Mouse (Mus musculus): ENCODE measurements around the gene Wbp2. TPM values are rescaled to one million over a fixed set of nuclear protein-coding genes. Genes with fewer than 3 reads are reported as not detected.
A peak's percentile ranks its signal among the peaks of the same experiment; 100 is the strongest.
"Not testable (repeated sequence)": the region's sequence is repeated elsewhere in the genome, so short reads cannot be mapped to it uniquely, and the experiment has no call there.

Wbp2 gene
- total RNA-seq (2021): 100 to 1,000 TPM; 107 TPM

DNA sequence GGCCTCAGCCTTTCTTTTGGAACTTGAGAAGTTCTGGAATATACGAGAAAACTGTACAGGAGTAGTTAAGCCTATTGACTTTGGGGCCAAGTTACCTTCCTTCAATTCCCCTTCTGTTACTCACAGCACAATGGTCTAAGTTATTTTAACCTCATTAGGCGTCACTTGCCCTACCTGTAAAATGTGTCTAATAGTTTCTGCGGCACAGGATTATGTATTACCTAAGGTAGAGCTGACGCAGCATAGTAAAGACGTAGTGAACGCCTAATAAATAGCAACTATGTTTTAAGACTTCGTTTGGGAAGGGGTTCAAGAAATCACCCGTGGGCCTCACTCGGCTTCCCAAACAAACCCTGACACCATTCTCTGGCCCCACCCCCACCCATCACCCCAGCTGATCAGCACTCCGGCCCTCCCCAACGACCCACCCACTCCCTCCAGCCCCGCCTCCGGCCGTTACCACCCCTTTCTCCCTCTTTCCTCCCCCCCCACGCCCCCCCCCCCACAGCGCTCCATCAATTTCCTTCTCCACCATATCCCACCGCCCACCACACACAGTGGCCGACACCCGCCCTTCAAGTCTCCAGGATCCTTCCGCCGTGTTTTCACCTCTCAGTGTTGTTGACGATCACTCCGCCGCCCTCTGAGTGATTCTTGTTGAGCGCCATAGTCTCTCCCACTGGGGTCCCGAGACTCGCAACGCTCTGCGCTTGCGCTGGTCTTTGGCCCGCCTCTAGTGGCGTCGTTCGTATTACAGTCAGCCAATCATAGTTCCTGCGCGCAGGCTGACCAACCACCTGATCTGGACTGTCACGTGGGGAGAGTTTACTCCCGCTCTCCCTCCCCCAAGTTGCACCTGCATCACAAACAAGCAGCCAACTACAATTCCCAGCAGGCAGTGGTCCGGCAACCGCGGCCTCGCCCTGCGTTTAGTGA is at the start of gene Wbp2:
TSS of gene Wbp2 (minus strand) at position 738 of the 936 bp plus-strand sequence.
- DNase-seq: peak; percentile 98

DNA sequence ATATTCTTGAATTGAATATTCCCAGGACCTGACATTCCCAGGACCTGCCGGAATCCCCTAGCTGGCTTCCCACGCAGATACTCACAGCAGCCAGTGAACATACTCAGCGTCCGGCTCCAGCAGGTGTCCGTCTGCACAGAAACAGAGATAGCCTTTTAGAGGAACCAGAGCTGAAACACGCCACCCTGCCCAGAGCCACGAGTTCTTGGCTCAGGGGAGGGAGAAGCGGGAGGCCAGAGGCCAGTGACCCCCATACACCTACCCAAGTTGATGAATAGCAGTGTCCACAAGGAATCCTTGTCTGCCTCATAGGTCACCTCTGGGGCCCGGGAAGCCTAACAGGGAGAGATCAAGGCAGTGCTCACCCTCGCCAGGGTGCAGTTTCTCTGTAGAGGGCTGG is 47.4 kb upstream of the Wbp2 start:
- no peak for DNase-seq

DNA sequence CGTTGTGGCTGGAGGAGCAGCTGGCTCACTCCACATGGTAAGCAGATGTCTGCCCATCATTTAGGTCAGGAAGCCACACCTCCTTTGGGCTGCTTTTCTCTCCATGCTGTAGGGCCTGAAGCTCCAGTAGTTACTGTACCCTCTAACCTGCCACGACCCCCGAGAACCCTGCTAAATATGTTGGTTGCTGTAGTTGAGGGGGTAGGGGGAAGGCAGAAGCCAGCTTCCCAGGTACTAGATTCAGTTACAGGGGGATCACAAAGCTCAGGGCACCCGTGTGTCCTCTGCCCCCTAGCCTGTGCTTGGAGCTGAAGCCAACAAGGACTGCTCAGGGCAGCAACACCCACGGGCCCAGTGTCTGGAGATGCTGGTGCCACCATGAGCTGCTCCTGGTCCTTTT is 46.7 kb upstream of the Wbp2 start:
- DNase-seq: no peak

DNA sequence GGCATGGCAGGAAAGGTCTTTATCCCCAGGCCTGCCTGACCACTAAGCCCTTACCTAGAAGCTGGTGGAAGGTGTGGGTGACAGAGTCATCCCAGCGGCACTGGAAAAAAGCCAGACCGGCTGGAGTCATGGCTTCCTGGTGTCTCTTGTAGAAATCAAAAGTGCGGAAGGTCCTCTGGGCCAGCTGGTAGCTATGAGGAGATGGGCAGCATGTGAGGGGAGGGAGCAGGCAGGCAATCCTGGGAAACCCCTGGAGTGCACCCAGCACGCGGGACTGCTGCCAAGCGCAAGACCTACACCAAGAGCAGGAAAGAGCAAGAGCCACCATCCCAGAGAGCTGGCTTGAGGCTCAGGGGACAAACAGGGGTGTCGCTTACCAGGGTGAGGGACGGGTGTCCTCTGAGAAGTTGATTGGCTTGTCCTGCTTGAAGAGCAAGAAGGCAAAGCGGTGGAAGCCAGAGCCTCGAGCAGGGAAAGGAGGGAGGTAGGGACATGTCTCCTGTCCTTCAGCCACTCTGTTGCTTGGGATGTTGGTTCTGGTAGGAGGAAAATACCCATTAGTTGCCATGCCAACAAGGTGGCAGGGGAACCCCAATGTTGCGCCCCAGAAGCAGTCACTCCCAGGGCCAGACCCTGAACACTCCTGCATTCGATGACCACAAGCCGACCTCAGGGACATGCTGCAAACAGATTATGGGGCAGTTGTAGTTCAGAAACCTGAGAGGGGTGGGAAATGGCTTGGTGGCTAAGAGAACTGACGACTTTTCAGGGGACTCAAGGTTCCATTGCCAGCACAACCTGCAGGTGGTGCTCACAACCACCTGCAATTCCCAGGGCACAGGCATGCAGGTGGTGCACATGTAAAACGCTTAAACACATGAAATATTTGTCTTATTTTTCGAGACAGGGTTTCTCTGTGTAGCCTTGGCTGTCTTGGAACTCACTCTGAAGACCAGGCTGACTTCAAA is 45.9 kb upstream of the Wbp2 start:
- peak; percentile 48 for DNase-seq

DNA sequence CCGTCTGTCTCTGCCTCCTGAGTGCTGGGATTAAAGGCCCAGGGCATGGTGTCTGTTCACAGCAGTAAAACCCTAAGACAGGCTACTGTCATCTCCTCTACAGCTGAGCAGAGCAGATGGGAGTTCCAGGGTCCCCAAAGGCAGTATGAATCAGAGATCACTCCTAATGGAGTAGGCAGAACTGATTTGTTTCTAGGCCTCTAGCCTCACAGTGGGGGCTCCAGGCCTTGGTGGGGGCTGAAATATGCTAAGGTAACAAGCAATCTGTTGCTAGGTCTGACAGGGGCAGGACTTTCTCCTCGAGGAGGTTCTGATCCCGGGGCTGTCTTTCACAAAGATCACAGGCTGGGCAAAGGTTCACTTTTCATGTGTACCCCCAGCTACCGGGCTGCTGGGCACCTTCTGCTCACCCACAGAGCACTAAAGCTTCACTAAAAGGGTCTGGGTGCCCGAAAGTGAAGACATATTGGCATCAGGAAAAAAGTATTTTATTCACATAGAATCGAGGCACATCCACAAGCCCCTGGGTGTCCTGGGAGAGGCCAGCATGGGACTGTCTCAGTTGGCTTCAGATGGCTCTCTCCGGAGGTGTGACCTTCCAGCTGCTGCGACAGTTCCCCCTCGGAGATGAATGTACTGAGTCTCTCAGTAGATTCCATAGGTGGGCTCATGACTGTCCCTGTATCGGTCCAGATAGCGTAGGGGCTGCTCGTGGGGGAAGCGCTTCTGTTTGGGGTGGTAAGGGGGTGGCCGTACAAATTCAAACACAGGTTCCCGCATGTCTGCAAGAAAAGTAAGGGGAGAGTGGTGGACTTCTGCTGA is 44.8 kb upstream of the Wbp2 start:
- no peak for DNase-seq

DNA sequence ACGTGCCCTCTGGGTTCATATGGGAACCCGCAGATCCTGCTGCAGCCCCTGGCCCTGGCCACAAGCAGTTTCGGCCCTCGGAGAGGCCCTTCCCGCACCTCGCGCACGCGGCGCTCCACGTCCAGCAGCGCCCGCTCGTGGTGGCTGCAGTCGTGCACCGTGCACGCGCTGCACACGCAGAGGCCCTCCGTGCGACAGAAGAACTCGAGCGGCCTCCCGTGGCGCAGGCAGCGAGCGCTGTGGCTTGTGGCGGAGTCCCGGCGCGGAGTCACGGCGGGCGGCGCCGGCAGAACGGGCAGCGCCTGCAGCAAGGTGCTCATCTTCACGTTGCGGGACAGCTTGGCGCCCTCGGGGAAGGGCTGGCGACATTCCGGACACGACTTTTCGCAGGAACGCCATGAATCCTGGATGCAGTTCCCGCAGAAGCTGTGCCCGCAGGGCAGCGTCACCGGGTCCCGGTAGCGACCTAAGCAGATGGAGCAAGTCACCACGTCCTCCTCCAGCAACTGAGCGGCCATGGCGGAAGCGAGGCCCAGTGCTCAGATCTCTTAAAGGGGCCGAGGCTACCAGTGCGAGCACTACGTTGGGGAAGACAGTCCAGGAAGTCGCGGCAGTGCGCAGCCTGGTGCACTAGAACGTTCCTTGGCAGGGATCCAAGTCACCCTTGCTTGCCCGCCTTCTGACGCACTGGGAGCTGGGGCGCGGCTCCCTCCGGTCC is 43.9 kb upstream of the Wbp2 start, which contains the start of gene Trim65:
TSS of gene Trim65 (minus strand) at position 641 of the 718 bp plus-strand sequence.
- DNase-seq: peak; percentile 94

DNA sequence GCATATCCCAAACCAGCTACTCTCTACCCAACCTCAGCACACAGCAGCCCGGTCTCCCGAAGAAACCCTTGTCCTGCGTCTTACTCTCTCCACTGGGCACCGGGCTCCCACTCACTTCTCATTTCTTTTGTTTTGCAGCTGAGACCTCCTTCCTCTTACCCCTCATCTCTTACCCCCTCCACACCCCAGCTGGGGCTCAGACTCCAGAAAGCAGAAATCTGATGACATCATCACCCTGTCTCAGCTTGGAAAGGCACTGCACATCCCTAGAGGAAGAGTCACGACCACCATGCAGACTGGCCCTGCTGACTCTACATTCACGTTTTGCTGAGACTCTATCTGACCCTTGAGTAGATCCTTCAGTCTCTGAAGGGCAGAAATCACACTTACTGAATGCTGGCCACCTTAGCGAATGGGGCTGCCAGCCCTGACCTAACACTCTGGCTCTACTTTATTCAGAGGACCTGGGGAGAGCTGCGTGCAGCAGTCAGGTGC is 43.2 kb upstream of the Wbp2 start:
- no peak for DNase-seq

DNA sequence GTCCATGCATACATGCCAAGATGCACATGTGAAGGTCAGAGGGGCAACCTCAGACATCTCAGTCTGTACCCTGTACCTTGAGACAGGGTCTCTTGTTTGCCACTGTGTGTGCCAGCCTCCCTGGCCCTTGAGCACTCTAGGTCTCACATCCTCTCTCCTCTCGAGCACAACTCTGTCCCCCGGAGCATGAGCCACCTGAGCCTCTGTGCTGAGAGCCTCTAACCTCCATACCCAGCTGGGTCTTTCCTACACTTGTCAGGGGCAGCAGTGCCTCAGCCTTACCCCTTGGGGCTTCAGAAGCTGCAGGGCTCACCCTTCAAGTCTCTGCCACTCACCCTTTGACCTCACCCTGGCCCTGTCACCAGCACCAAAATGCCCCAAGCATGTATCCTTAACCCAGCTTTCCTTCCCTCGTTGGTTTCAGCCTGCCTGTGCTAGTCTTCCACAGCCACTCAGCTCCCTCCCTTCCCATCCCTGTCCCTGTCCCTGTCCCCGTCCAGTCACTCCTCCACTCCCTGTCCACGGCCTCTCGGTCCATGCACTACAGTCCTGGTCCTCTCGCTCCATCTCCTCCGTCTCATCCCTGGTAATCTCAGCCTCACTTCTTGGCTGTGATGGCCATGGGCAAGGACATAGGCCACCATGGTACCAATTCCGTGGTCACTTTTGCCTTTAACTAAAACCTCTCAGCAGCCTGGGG is 42.4 kb upstream of the Wbp2 start:
- no peak for DNase-seq

DNA sequence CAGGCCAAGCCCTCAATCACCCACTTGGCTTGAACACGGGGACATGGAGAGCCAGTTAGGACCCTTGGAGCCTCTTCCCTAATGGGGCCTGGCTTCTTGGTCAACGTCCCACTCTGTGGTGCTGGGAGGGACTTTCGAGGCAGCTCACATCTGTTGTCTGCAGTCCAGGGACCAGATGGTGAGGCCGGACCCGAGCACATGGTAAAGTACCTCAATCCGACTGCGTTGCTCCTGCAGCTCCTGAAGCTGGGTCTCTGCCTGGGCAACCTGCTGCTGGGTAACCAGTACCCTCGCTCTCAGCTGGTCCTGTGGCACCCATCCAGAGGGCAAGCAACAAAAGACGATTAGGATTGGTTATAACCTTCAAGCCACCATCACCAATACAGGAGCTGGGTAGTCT is 41.2 kb upstream of the Wbp2 start:
- DNase-seq: peak; percentile 36

DNA sequence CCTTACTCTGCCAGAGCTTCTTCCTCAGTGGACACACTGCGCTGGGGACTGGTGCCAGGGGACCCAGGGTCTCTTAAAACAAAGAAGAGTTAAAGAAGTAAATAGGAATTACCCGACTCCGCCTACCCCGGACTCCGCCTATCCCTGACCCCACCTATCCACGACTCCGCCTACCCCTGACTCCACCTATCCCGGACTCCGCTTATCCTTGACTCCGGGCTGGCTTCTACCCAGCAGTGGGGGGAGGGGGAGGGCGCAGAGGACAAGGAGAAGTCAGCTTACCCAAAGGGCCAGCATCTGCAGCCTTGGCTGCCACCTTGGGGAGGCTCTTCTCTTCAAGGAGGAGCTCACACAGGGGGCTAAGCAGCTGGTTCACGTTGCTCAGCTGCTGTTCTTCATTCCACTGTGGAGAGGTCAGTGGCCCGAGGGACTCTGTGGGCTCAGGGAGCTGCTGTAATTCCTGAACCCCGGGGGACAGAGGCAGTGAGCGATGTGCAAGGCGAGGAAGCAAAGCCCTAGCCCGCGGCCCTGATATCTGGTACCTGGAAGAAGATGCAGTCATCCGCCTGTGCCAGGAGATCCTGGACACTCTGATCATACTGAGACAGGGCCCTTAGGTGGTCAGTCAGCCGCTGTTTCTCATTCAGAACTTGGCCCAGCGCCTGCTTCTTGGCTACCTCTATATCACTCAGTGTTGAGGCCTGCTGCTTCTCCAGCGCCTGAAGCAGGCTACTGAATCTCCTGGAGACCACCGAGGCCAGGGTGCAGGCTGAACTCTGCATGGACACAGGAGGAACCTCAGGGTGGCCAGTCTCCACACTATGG is 40.6 kb upstream of the Wbp2 start, which contains the start of gene Trim47:
TSS of gene Trim47 (minus strand) at position 55 of the 825 bp plus-strand sequence.
- peak; percentile 91 for DNase-seq

DNA sequence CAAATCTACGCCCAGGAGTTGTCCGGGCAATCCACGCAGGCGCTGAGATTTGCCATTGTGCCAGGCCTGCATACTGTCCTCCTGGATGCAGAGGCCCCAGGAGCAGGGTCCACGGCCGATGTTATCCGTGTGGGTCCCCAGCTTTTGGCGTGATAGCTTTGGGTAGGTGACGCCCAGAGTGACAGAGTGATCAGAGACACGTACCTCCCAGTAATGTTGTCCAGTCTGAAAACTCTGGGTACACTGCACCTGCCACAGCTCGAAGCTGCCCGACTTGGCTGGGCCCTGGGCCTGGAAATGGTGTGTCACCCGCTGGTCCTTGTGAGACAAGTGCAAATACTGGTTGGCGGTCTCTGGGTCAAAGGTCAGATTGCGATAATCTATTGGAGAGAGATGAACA is 39.5 kb upstream of the Wbp2 start:
- no peak for DNase-seq

DNA sequence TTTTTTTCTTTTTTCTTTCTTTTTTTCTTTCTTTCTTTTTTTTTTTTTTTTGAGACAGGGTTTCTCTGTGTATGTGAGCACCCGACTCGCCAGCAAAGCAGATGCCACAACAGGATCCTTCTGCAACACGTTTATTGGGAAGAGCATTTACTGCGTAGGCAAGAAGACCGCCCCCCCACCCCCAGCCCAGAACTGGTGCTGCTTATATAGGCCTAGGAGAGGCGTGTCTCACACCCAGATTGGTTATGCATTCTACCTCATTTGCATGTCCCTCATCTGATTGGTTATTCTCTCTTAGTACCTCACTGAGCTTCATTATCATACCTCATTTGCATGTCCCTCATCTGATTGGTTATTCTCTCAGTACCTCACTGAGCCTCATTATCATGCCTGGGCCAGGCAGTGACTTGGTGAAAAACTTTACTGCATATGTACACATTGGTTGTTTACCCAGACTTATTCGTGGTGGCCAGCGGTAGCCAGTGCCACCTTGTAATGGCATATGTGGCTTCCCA is 35.0 kb upstream of the Wbp2 start:
- DNase-seq: not testable (repeated sequence)

DNA sequence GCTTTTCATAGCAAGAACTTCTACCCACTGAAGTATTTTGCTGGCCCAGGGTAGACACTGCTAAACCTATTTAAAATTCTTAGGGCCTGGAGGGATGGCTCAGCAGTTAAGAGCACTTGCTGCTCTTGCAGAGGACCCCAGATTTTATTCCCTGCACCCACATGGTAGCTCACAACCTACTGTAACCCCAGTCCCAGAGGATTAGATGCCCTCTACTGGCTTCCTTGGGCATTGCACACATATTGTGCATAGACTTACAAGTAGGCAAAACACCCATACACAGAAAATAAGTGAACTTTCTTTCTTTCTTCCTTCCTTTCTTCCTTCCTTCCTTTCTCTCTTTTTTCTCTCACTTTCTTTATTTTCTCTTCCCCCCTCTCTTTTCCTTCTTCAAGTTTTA is 31.0 kb upstream of the Wbp2 start:
- no peak for DNase-seq

DNA sequence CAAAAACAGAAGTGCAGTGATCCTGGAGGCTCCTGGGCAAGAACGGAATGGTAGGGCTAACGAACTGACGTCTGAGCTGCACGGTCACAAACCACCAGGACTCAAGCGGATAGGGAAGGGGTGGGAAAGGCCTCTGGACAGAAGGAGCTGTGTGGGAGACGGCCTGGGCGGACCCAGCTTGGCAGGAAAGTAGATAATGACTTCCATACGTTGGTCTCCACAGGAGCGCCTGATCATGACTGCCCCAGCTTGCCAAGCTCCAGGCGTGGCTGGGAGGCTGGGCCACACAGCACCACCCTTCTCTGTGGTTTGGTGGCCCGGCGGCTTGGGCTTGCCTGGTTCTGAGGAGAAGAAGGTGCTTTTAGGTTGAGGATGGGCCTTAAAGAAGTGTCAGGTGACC is 30.4 kb upstream of the Wbp2 start:
- no peak for DNase-seq

DNA sequence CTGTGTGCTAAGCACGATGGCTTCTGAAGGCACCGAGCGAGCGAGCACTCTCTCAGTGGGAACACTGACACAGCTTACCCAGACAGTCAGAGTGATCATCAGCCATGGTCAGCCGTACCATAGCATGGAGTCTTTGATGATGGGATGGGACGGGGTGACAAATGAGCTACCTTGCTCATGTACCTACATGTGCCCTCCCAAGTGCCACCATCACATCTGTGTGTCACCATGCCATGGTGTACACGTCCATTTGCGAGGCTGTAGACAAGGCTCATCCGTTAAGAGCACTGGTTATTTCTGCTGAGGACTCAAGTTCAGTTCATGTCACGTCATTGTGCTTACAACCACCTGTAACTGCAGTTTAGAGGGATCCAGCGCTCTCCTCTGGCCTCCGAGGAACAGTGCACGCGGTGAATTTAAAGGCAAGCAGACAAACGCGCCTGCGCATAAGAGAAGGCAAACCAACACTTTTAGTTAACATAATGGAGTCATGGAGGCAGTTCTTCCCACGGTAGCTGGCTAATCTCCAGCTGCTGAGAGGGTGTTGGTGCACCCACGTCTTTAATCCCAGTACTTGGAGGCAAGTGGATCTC is 24.9 kb upstream of the Wbp2 start:
- DNase-seq: no peak

DNA sequence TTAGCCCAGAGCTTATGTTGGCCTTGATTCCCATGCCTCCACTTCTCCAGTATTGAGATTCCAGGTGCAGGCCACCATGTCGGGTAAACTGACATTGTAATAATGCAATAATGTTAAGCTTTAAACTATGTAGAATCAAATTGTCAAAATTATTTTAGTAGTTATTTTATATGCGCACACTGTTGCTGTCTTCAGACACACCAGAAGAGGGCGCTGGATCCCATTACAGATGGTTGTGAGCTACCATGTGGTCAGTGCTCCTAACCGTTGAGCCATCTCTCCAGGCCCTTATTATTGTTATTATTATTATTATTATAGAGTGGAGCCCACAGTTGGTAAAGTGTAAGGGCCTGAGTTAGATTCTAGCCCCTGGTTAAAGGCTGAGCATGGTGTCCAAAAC is 24.3 kb upstream of the Wbp2 start:
- no peak for DNase-seq

DNA sequence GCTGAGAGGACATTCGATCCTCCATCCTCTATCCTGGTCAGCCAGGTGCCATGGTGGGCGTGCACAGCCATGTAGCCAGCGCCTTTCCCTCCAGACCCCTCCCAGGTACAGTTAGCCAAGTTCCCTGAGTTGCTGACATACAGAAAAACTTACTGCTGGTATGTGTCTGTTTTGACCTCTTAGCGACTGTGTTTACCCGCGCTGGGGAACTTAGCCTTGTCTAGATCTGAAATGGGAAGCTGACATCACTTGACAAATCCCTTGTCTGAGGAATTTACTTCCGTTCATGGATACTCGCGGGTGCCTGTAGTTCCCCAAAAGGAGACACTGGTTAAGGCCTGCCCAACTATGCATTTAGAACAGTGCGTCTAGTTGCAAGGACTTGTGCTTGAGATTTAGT is 23.7 kb upstream of the Wbp2 start:
- DNase-seq: no peak

DNA sequence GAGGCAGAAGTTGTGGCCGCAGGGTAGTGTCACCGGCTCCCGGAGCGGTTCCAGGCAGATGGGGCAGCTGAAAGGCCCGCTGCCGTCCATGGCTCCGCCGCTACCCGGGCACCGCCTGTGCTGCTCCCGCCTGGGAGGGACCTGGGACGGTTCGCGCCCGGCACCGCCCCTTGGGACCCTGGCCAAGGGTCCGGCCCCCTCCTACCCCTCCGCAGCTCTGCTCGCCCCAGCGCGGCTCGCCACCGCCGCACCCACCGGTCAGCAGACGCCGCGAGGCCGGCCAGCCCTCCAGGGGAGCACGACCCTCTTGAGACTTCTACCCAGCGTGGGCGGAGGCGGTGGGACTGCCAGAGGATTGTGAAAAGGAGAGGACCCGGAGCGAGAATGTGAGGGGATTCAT is 23.3 kb upstream of the Wbp2 start:
- peak; percentile 93 for DNase-seq

All from heart, postnatal 4 days (tissue).